Mouse (Mus musculus) erythroblast, embryonic 14.5 days (primary cell): ENCODE results near the gene Acot3.

ENCODE experiments used
- GATA1 ChIP-seq: IDR thresholded peaks from 2 replicates; pipeline ENCODE4 v1.6.1; 2012; ENCODE audit warnings: low read length, inconsistent platforms, mixed read lengths
- TAL1 ChIP-seq: IDR thresholded peaks from 3 replicates; pipeline ENCODE4 v1.6.1; 2012; ENCODE audit warnings: low read length, inconsistent platforms, mixed read lengths

- no peak for TF ChIP-seq GATA1
- no peak for TF ChIP-seq TAL1
Measured at GRCm38 (mm10) chr12:84052609-84053008, 665 bp downstream of the Acot3 start.
